Mouse (Mus musculus) right cerebral cortex, adult 18-20 months (tissue): ENCODE measurements at regions not wholly inside any gene's neighbourhood (a gene's known extent, or its start where the extent isn't known, plus 50 kb on each side); places are given as distances from the start of the nearest gene placed in this dataset.

ENCODE experiments used
- DNase-seq: peaks from one replicate; pipeline ENCODE4 v3.0.0; 2022; ENCODE audit warnings: mixed read lengths

DNA sequence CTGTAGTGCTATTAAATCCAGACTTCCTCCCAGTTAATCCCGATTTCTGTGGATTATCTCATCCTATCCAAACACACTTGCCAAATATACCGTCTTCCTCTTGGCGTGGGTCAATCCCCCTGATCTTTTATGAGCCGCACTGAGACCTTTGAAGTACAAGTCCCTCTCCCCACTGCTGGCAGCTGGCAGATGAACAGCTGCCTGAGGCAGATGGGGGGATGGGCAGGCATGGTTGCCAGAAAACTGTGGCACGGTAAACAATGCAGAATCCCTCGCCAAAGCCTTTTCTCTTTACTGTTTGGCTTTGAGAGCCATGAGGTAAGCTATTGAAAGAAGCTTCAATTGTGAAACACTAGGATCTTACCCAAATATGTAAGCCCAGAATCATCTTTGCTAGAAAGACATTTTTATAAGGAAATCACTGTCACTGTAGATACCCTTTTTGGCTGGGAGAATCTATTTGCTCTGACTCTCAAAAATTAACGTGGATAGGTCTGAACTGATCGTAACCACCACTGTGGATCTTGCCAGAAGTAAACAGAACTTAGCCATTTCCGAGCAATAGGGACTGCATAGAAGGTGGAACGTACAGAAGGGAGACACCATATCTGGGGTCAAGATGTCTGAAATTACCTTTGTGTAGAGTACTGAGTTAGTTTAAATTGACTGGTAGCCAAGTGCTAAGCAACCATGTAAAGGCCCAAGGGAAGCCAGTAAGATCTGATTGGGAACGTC, 221.5 kb downstream of the Ahr start:
- DNase-seq: peak; percentile 5

DNA sequence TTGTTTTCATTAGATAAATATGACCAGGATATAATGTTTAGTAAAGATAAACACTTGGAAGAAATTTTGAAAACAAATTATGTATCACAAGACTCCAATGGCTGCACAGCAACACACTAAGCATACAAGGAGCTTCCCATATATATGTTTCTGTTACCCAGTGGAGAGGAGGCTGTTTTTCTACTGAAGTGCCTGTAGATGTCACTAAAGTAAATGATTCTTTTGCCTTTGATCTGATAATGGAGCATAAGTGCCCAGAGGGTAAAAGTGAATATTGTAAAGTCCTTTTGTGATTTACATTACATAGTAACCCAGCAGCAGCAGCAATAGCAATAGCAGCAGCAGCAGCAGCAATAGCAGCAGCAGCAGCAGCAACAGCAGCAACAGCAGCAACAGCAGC, 226.3 kb downstream of the Ahr start:
- no peak for DNase-seq

DNA sequence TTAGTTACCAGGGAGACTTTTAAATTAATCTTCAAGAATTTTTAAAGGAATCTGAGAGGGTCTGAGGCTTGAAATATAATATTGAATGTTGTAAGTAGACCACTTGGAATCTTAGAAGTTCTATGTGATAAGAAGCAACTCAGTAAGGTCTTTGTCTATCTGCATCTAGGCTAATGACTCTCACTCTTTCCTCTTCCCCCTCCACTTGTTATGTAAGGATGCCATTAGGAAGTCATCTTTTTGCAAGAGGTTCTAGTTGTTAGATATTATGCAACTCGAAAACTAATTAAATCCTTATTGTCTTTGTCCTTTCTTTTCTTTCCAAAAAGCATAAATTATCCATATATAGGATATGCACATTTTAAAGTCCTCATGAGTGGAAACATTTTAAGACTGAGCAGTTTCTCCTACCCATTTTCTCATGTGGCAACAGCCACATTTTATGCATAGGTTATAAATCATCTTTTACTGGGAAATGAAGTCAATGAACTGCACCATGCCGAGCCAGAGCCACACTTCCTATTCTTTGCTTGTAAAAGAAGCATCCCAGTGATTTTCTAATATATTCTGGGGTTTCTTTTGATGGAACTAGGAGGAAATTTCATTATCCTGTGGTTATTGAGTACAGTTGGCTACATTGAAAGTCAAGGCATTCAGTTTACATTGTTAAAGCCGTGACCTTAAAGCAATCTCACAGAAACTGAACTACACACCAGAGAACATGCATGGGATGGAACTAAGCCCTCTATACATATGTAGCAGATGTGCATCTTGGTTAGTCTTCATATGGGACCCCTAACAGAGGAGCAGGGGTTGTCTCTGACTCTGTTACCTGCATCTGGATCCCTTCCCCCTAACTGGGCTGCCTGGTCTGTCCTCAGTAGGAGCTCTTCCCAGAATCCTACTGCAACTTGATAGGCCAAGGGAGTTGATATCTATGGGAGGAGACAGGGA, 230.8 kb downstream of the Ahr start:
- DNase-seq: no peak

DNA sequence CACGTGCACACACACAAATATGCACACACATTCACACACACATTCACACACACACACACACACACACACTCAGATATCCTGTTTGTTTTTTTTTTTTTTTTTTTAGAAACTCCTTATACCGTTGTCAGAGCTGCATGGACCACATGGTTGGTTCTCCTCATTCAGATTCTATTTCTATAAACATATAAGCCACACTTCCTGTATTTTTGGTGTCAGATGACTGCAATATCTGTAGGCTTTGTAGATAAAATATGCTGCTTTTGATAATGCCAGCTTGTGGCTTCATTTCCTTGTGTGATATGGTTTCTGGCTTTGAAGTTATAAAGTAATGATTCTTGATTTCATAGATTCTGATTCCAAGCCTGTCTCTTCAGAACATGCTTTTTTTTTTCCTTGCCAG, 231.7 kb downstream of the Ahr start:
- DNase-seq: no peak

DNA sequence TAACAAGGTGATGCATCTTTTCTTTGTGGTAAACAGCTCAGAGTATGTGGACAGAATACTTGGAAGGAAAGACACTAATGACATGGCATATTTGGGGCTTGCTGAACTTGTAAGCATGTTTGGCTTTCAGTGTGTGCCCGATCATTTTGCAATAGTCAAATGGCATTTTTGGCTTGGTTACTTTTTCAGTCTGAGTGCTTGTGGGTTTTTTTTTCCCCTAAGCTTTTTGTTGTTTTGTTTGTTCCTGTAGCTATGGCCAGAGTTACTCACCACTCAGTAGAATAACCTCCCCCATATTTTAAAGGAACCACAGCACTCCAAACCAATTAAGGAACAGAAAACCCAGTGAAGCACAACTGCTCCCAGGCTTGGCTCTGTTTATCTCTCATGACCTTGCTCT, 240.2 kb downstream of the Ahr start:
- DNase-seq: no peak

DNA sequence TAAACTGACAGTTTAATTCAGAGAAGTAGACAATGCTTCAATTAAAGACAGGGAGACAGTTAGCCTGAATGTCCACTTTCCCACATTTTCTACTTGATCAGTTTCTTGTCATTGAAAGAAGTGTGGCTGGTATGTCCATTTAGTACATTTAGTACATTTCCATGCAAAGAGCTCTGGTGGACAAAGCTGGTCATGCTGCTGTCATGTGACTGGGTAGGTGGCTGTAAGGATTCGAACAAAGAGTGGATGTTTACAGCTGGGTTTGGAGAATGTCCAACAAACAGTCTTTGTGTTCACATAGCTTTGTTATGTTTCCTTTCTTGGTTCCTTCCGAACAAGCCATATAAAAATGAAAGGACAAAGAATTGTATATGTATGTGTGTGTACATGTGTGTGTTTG, 241.3 kb downstream of the Ahr start:
- DNase-seq: no peak

DNA sequence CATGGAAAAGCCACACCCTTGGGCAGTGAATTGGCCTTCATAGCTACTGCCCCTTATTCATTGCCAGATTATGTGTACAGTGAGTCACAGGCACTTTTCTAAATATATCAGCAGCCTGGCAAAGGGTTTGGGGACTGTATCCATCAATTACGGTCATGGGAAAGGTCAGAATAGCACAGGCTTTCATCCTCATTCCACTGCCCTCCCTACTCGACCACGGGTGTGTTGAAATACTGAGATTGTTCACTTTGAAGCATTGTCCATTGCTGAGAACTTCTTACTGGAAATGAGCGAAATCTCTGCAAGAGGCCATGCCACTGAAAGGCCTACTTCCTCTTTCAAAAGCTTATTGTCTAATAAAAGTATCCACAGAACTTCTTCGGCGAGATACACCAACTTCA, 242.9 kb downstream of the Ahr start:
- no peak for DNase-seq

DNA sequence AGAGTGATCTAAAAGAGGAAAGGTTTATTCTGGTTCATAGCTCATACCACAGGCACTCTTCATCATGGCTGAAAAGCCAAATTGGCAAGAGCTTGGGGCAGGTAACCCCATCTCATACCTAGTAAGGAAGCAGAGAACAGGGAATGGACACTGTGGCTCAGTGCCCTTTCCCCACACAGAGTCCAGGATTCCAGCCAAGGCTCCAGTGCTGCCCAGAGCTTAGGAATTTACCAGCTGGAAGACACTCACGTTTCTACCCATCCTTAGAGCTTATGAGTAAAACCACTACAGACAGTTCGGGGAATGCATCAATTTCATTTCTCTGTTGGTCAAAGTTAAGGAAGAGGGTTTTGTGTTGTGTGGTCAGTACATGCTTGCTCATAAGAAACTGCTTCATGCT, 241.0 kb downstream of the Snx13 start:
- no peak for DNase-seq

DNA sequence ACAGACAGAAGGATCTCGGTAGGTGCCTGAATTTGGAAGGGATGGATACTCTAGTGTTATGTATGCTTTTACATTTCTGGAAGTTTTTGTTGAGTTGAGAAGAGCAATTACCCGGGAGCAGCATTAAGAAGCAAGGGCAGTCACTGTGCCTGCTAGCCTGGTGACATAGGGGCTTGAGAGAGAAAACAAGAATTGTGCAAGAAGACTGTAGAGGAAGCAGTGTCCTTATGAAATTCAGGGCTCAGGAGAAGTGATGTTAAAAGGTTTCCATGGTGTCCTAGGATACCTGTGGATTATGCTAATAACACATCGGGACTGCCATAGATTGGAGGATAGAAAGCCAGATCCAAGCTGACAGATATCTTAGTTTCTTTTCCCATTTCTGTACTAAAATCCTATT, 240.6 kb downstream of the Snx13 start:
- DNase-seq: no peak

DNA sequence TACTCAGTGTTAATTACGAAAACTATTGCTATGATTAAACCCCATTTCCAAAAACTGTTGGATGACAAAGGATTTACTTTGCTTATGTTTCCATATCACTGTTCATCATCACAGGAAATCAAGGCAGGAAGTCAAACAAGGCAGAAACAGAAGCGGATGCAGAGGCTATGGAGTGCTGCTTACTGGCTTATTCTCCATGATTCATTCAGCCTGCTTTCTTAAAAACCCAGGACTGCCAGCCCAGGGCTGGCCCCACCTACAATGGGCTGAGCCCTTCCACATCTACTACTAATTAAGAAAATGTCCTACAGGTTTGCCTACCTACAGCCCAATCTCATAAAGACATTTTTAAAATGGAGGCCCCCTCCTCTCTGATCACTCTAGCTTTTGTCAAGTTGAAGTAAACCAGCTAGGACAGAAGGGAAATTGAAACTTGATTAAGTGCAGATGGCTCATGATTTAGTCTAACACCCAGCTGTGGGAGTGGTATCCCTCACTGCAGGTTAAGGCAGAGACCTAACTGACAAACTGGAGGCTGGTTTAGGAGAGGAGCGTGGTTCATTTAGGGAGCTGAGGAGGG, 240.1 kb downstream of the Snx13 start:
- no peak for DNase-seq

DNA sequence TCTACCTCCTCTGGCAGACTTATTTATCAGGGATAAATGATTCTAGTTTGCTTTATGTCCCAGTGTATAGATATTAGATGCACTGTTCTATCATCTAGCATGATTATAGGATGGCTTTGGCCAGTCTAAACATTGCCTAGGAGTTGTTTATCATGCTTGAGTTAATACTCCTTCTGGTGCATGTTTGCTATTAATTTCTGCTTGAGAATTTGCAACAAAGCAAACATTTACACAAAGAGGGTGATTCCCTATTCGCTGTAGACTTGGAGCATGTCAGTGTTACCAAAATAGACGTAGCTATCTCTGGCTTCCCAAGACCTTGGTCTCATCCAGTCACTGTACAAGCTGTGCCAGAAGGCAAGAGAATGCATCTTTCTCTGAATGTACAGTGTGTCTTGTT, 237.4 kb downstream of the Snx13 start:
- no peak for DNase-seq

DNA sequence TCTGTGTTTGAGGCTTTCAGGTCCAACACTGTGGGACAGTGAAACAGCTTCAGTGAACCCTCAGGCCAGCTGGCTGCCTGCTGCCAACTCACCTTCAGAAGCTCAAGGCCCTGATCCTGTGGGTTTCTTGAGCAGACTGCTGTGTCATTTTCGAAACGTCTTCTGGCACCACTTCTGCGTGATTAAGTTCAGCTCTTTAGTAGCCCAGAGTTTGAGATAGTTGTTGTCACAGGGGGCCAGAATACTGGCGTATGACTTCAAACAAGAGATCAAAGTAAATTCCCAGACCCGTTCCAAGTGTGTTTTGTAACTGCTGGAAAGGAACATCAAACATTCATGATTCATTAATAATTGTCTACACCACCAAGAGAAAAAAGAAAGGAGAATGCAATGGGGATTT, 236.9 kb downstream of the Snx13 start:
- DNase-seq: no peak

DNA sequence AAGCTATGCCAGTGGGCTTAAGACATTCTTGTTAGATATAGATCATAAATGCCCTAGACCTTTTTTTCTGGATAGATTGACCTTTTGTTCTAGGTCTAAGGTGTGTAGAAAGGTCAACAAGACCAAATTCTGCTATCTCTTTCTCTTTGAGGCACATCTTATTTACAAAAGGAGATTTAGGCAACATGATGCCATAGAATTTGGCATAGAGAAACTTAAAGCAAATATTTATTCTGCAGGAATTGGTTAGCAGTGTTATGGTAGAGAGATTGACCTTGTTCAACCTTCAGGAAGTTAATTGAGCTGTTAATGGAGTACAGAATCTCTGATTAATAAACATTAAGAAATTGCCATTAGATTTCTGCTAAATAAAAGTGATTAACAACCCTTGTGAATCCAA, 236.4 kb downstream of the Snx13 start:
- DNase-seq: no peak

DNA sequence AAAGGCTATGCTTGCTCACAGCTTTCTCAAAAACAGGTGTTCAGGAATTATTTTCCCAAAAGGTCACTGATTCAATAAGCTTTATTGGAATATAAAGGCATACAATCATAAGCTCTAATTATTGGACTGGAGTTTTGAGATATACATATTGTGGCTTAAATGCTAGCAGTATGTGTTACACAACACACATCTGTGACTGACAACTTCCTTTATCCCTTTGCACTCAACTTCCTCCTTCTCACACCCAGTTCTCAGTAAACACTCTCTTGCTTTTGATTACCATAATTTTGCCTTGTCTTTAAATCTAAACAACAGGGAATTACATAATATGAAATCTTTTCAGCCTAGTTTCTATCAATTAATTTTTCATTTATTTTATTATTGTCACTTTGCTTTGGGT, 222.5 kb downstream of the Snx13 start:
- DNase-seq: no peak

DNA sequence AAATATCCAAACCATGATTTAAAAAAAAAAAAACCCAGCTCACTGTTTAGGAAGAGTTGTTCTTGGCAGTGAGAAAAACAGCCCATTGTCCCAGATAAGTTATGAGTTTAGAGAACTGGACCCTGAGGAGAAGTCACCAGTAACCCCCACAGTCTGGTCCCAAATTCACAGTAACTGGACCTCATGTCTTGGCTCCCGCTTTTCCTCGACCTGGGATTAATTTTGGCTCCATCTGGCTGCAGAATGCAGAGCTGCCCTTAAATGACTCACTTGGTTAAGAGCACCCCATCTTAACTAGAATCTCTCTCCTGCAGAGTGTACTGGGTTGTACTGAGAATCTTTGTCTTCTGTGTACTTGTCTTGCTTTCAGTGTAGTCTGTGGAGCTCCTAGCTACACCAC, 221.0 kb downstream of the Snx13 start:
- no peak for DNase-seq

DNA sequence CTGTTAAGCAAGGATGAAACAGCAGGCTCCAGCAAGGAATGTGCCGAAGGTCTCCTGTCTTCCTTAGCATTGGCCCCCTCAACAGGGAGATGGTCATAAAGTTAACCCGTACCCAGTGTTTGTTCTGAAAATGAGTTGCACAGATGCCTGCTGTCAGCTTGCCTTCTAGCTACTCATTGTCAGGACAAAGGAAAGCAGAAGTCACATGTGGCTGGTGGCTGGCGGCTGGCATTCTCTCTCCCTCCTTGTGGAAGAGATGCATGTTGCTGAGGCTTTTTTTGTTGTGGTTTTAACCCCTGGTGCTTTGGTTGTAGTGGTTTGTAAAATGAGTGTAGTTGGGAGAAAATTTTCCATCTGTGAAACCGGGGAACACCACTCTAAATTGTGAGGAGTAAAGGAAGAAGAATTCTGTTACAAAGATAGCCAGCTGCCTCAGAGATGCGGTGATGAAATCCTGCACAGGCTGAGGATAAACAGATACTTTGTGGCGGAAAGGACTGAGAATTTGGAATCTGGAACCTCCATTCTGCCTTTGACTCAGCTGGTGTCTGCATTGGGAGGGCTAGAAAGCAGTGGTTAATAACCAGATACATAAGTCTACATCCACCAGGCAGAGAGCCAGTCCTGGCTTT, 220.2 kb downstream of the Snx13 start:
- DNase-seq: no peak

DNA sequence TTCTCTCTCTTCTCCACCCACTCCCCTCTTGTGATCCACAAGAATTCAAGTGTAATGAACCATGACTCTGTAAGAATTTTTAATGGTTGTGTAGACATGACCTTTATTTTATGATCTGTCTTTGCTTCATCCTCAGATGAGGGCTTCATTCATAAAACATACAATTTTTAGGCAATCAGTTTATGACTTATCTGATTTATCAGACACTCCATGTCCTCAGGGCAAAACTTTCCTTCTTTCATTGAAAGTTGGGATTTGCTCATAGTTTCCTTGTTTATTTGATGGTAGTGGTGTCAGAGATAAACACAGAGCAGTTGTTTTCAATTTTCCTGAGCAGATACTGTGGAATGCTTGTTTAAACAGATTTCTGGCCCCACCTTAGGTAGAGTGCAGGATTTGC, 212.8 kb downstream of the Snx13 start:
- DNase-seq: no peak

DNA sequence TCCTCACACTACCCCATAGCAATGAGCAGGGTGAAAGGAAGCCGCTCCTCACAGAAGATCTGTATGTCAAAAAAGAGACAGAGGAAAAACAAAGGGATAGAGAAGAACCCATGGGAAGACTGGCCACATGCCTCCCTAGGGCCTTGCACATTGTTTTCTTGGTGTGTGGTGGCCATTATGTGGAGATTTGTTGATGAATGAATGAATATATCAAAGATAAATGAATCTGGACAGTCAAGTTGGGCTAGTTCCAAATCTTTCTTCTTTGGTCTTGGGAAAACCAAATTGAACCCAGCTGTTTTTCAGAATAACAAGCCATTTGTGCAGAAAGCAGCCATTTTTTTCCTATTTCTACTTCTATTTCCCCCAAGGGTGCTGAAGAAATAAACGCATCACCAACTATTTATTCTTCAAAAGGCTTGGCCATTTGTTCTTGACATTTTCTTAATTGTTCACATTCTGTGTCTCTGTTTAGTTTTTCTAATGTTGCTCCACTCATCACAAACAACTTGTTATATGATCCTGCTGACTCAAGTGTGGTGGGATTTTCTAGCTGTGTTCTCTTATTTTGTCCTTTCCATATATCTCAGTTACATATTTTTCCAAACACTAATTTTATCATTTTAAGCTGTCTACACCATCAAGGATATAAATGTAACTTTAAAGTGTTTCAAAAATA, 208.9 kb downstream of the Snx13 start:
- DNase-seq: no peak

DNA sequence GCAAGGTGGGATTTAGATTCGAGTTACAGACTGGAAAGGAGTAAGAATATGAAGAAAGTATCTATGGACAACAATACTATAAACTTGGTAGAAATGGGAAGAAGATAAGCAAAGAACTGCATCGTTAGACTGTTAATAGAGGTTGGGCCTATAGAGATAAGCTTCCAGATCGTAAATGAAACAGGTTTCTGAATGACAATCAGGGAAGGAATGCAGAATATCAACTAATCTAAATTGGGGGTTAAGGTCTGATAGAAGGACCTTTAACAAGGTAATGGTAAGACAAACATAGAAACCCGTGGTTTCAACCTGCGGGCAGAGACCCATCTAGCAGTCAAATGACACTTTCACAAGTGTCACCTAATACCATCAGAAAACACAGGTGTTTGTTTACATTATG, 201.5 kb downstream of the Snx13 start:
- DNase-seq: no peak

DNA sequence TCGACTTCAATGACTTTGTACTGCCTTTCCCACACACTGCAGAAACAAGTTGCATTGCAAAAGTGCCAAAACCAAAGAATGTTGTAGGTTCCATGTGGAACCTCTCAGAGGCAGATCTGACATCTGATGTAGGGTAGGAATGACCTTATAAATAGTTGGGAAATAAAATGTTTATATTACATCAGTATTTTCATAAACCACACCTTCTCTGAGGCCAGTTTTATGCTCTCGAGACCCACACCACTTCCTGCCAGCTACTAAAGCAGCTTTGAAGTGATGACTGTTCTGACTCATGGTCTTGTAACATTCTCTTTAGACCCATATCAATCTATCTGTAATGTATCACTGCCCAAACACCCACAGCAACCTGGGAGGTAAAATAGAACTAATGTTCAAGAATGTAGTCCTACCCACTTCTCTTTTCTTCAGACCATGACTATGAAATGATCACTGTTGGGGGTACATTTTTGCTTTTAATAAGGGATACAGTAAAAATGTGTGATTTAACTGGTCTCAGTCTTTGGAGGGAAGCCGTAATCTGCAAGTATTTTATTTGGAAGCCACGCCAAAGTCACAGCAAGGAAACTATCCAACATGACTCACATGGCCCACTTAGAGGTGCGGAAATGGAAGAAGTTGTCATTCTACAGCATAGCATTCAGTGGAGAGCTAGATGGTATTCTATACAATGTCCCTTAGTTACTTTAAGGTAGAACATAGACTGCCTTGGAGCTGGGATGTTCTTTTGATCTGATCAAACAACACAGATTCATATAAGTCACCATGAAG, 199.4 kb downstream of the Snx13 start:
- DNase-seq: peak; percentile 14

DNA sequence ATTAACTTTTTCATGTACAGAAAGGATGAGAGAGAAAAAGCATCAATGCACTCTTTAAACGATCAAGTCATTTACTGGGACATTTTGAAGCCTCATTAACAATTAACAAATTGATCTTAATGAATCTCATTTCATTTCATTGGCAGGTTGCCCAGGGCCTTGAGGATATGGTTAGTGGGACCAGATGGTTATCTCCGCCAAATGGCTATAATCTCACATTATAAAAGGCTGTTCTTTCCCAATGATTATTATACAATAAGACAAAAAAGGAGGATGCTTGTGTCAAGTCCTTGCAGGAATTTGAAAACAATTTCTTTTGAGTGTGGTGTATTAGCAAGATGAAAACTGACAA, 185.3 kb downstream of the Snx13 start:
- DNase-seq: no peak
